Mouse (Mus musculus) liver, embryonic 11.5 days (tissue): ENCODE results near the gene Gm20547. TPM values are rescaled to one million over a fixed set of nuclear protein-coding genes. Genes with fewer than 3 reads are reported as not detected.
A peak's percentile ranks its signal among the peaks of the same experiment; 100 is the strongest.

Source experiments
- ATAC-seq: fragments of 200-750 bp; cut with Nextera tagmentation; replicated peaks from 2 replicates; pipeline ENCODE4 v1.8.0; 2017; ENCODE audit warnings: moderate number of reproducible peaks, mild to moderate bottlenecking, moderate TSS enrichment, moderate library complexity; ENCODE audit not compliant: low FRiP score
- DNase-seq: peaks from one replicate; pipeline ENCODE4 v3.0.0-alpha.2; 2017; ENCODE audit warnings: low spot score
- H3K27ac ChIP-seq: fragments of 300-500 bp; sonication (generic); 2 replicates; pipeline ENCODE4 v1.5.1; 2014; ENCODE audit warnings: mild to moderate bottlenecking, low read depth, low read length, control low read depth
- H3K27me3 ChIP-seq: fragments of 300-500 bp; sonication (generic); replicated peaks from 2 replicates; pipeline ENCODE4 v1.6.1; 2014; ENCODE audit warnings: low read length, mixed read lengths; ENCODE audit not compliant: control insufficient read depth, insufficient read depth
- H3K36me3 ChIP-seq: fragments of 300-500 bp; sonication (generic); 2 replicates; pipeline ENCODE4 v1.6.1; 2014; ENCODE audit warnings: mild to moderate bottlenecking, low read length, moderate library complexity, mixed read lengths; ENCODE audit not compliant: control insufficient read depth, insufficient read depth
- H3K4me1 ChIP-seq: fragments of 300-500 bp; sonication (generic); replicated peaks from 2 replicates; pipeline ENCODE4 v1.6.1; 2014; ENCODE audit warnings: low read length, mixed read lengths; ENCODE audit not compliant: control insufficient read depth, insufficient read depth
- H3K4me2 ChIP-seq: fragments of 300-500 bp; sonication (generic); 2 replicates; pipeline ENCODE4 v1.6.1; 2014; ENCODE audit warnings: mild to moderate bottlenecking, control low read depth, moderate library complexity
- H3K4me3 ChIP-seq: fragments of 300-500 bp; sonication (generic); 2 replicates; pipeline ENCODE4 v1.5.1; 2014; ENCODE audit warnings: low read depth, low read length, control low read depth
- H3K9ac ChIP-seq: fragments of 300-500 bp; sonication (generic); 2 replicates; pipeline ENCODE4 v1.6.1; 2014; ENCODE audit warnings: low read depth, low read length, control low read depth
- H3K9me3 ChIP-seq: fragments of 300-500 bp; sonication (generic); 2 replicates; pipeline ENCODE4 v1.6.1; 2016; ENCODE audit warnings: low read length, inconsistent platforms, mixed read lengths; ENCODE audit not compliant: control insufficient read depth
- WGBS: fragments of 180-500 bp; shearing (Covaris S2); extraction: QIAGEN DNeasy Blood & Tissue Kit; methylation state at CpG from one replicate; pipeline ENCODE4 v1.1.7; 2014; 5-methylcytosine and 5-hydroxymethylcytosine counted together
- polyA plus RNA-seq: library from polyadenylated mRNA; unstranded; fragments of >200 nt; fragmentation: Nextera tagmentation; extraction: Ambion mirVana; gene quantifications from 2 replicates; pipeline ENCODE4 v1.2.1, GENCODE M21; 2014

The Gm20547 gene
- polyA plus RNA-seq, 1 experiment from 2014 or later = not detected

DNA sequence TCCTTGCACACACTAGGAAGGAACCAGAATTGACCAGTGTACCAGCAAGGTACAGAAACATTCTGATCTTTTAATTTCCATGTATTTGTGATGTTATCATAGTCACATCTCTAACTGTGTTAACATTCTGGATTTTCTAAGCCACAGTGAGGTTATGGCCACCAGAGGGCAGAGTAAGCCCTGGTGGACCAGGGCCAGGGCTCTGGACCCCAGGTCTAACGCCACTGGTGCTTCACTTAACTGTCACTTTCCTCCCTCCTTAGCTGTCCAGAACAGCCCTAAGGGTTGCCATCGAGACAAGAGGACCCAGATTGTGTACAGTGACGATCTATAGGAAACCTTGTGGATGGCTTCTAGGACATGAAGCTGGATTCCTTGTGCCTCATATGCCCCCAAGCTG lies 26.0 kb downstream of the Gm20547 start:
- DNase-seq (no peak), ATAC-seq (no peak)
- Histone ChIP-seq H3K4me1 (peaks cover 5% of the 10 kb centered on the region; the same call in 1 of the 2 replicates), H3K4me2 (no peak overlapping the region), H3K36me3 (peaks cover 27% of the 10 kb centered on the region), H3K4me3 (no peak overlapping the region), H3K9me3 (no peaks in the 10 kb centered on the region), H3K27ac (no peak overlapping the region), H3K9ac (no peak overlapping the region), H3K27me3 (no peaks in the 10 kb centered on the region)
- WGBS = 50% methylated on average over 3 of the region's 3 CpGs

DNA sequence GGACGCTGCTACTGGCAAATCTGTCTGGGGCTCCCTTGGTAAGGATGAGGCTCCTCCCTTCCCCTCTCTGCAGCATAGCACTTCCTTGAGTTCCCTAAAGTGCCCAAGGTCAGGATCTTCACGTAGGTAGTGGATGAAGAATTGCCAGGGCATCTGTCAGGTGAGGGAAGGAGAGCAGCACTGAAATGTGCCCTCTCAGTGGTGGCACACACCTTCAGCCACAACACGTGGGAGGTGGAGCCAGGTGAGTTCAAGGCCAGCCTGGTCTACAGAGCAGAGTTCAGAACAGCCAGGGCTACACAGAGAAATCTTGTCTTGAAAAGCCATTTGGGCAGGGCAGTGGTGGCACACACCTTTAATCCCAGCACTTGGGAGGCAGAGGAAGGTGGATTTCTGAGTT lies 27.1 kb downstream of the Gm20547 start:
- Histone ChIP-seq H3K9ac (no peak overlapping the region), H3K27ac (no peak overlapping the region), H3K36me3 (peaks cover 27% of the 10 kb centered on the region), H3K27me3 (no peaks in the 10 kb centered on the region), H3K9me3 (no peaks in the 10 kb centered on the region), H3K4me1 (peaks cover 5% of the 10 kb centered on the region; the same call in 1 of the 2 replicates), H3K4me2 (no peak overlapping the region), H3K4me3 (no peak overlapping the region)
- ATAC-seq (no peak), DNase-seq (no peak)
- WGBS = 76% methylated on average over 3 of the region's 3 CpGs

GRCm38 (mm10) chr17:34853511-34853910 lies 28.3 kb downstream of the Gm20547 start:
- Histone ChIP-seq H3K9me3 (no peaks in the 10 kb centered on the region), H3K27ac (no peak overlapping the region), H3K4me3 (no peak overlapping the region), H3K36me3 (peaks cover 27% of the 10 kb centered on the region), H3K4me2 (no peak overlapping the region), H3K9ac (no peak overlapping the region), H3K4me1 (peaks cover 12% of the 10 kb centered on the region), H3K27me3 (no peaks in the 10 kb centered on the region)
- DNase-seq (no peak), ATAC-seq (no peak)
- WGBS = 79% methylated on average over 8 of the region's 8 CpGs

DNA sequence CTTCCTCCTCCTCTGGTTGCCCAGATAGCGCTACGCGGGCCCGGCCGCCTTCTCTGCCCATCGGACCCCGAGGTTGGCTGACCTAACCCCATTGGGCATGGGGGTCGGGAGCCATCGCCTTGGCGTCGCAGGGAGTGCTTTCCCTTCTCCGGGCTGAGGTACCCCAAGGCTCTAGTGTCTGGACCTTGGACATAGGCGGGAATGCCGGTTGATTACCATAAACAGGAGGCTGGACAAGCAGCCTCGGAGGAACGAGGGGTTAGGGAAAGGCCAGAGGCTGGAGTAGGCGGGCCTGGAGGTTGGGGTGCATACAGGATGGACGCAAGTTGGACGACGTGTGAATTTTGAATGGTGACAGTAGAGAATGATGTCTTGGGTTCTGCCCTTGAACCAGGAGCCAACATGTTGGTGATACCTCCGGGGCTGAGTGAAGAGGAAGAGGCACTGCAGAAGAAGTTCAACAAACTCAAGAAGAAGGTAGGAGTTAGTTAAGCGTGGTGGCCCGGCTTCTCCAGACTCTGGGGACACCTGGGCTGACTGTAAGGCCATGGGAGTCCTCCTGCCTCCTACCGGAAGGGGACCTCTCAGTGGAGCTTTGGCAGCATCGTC lies 31.2 kb downstream of the Gm20547 start:
- peak overlapping the region; percentile 97 for H3K4me2 ChIP-seq
- H3K27ac ChIP-seq = peak overlapping the region; percentile 68
- H3K9ac ChIP-seq = peak overlapping the region; percentile 87
- H3K27me3 ChIP-seq = no peaks in the 10 kb centered on the region
- H3K4me3 ChIP-seq = peak overlapping the region; percentile 89
- H3K9me3 ChIP-seq = no peaks in the 10 kb centered on the region
- DNase-seq (no peak), ATAC-seq (peak; percentile 16)
- WGBS = 2% methylated on average over 25 of the region's 25 CpGs
- H3K36me3 ChIP-seq = peaks cover 34% of the 10 kb centered on the region
- peaks cover 12% of the 10 kb centered on the region for H3K4me1 ChIP-seq

GRCm38 (mm10) chr17:34849722-34850516 lies 31.9 kb downstream of the Gm20547 start, which contains the start of the genes Skiv2l and Nelfe:
Gene Skiv2l, minus strand, starts transcription at chr17:34850210.
Gene Nelfe, plus strand, starts transcription at chr17:34850391.
- Histone ChIP-seq H3K9ac (peak within 1 kb of the TSS; percentile 87), H3K4me3 (peak within 1 kb of the TSS; percentile 89), H3K27me3 (no peaks in the 10 kb centered on the region), H3K36me3 (peaks cover 35% of the 10 kb centered on the region), H3K4me2 (peak within 1 kb of the TSS; percentile 97), H3K27ac (peak within 1 kb of the TSS; percentile 68), H3K9me3 (no peaks in the 10 kb centered on the region), H3K4me1 (peaks cover 12% of the 10 kb centered on the region)
- under 1% methylated on average over 65 of the region's 65 CpGs for WGBS
- DNase-seq (peak; percentile 98), ATAC-seq (peak; percentile 96)

DNA sequence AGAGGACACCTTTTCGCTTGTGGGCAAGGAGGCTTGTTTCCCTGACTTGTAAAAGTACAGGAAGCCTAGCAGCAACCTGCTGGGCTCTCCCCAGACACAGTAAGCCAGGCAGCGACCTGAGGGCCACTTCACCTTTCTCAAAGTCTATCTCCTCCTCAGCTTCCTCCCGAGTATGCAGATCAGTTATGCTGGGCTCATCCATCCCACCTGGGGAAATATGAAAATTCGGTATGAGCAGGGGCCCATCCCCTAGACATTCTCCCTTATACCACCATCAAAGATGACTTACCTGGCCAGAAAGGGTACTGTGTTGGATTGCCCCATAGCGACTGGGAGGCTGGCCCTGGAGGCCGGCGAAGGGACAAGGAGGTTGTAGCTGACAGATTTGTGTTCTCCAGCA lies 34.2 kb downstream of the Gm20547 start:
- Histone ChIP-seq H3K4me1 (peaks cover 12% of the 10 kb centered on the region), H3K4me3 (no peak overlapping the region), H3K36me3 (peaks cover 33% of the 10 kb centered on the region), H3K4me2 (no peak overlapping the region), H3K9ac (no peak overlapping the region), H3K27ac (no peak overlapping the region), H3K27me3 (no peaks in the 10 kb centered on the region), H3K9me3 (no peaks in the 10 kb centered on the region)
- DNase-seq (no peak), ATAC-seq (no peak)
- WGBS = 89% methylated on average over 7 of the region's 7 CpGs

DNA sequence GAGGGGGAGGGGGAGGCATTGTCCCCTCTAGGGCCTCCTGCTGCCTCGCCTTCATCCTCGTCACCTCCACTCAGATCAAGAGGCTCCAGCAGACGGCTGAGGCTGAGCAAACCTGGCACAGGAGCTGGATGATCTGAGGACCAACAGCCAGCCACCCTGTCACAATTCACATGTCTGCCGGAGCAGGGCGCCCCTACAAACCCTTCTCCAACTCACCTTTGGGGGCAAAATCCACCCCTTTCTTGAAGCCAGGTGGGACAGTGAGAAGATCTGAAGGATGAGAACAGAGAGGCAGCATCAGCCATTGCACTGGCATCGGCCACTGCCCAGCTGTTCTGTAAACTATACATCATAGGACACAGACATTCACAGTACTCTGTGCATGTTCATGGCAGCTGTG lies 34.6 kb downstream of the Gm20547 start:
- peaks cover 33% of the 10 kb centered on the region for H3K36me3 ChIP-seq
- H3K4me3 ChIP-seq = no peak overlapping the region
- no peak overlapping the region for H3K4me2 ChIP-seq
- H3K27me3 ChIP-seq = no peaks in the 10 kb centered on the region
- ATAC-seq (no peak), DNase-seq (no peak)
- H3K9me3 ChIP-seq = no peaks in the 10 kb centered on the region
- H3K27ac ChIP-seq = no peak overlapping the region
- peaks cover 12% of the 10 kb centered on the region for H3K4me1 ChIP-seq
- WGBS = 90% methylated on average over 6 of the region's 6 CpGs
- H3K9ac ChIP-seq = no peak overlapping the region

GRCm38 (mm10) chr17:34844884-34845283 lies 37.0 kb downstream of the Gm20547 start:
- Histone ChIP-seq H3K4me3 (no peak overlapping the region), H3K4me1 (peaks cover 16% of the 10 kb centered on the region), H3K27me3 (no peaks in the 10 kb centered on the region), H3K9ac (no peak overlapping the region), H3K27ac (no peak overlapping the region), H3K4me2 (no peak overlapping the region), H3K36me3 (peaks cover 44% of the 10 kb centered on the region), H3K9me3 (no peaks in the 10 kb centered on the region)
- WGBS = 90% methylated on average over 13 of the region's 13 CpGs
- DNase-seq (no peak), ATAC-seq (no peak)
